Mouse (Mus musculus) midbrain, postnatal 0 days (tissue): ENCODE data around the gene Cant1. TPM values are rescaled to one million over a fixed set of nuclear protein-coding genes. Genes with fewer than 3 reads are reported as not detected.
A peak's percentile ranks its signal among the peaks of the same experiment; 100 is the strongest.

Experiments used
- ATAC-seq: fragments of 200-750 bp; cut with Nextera tagmentation; 2 replicates; pipeline ENCODE4 v1.8.0; 2017; ENCODE audit warnings: moderate number of reproducible peaks, mild to moderate bottlenecking, moderate TSS enrichment, moderate library complexity; ENCODE audit not compliant: low FRiP score
- DNase-seq: peaks from one replicate; pipeline ENCODE4 v3.0.0-alpha.2; 2015; ENCODE audit warnings: low spot score
- H3K27ac ChIP-seq: fragments of 300-500 bp; sonication (generic); 2 replicates; pipeline ENCODE4 v1.5.1; 2014; ENCODE audit warnings: low read depth, mild to moderate bottlenecking, low read length, mixed read lengths
- H3K27me3 ChIP-seq: fragments of 300-500 bp; sonication (generic); 2 replicates; pipeline ENCODE4 v1.6.1; 2014; ENCODE audit warnings: low read length, control low read depth, mixed read lengths; ENCODE audit not compliant: insufficient read depth
- H3K36me3 ChIP-seq: fragments of 300-500 bp; sonication (generic); 2 replicates; pipeline ENCODE4 v1.6.1; 2014; ENCODE audit warnings: low read length, control low read depth, mixed read lengths; ENCODE audit not compliant: insufficient read depth
- H3K4me1 ChIP-seq: fragments of 300-500 bp; sonication (generic); 2 replicates; pipeline ENCODE4 v1.6.1; 2014; ENCODE audit warnings: mild to moderate bottlenecking, control low read depth, antibody characterized with exemption, low read length, mixed read lengths; ENCODE audit not compliant: insufficient read depth
- H3K4me2 ChIP-seq: fragments of 300-500 bp; sonication (generic); 2 replicates; pipeline ENCODE4 v1.6.1; 2014; ENCODE audit warnings: low read depth, mild to moderate bottlenecking, low read length, mixed read lengths; ENCODE audit not compliant: poor library complexity, severe bottlenecking
- H3K4me3 ChIP-seq: fragments of 300-500 bp; sonication (generic); 2 replicates; pipeline ENCODE4 v1.5.1; 2014; ENCODE audit warnings: low read depth, mild to moderate bottlenecking, low read length, moderate library complexity
- H3K9ac ChIP-seq: fragments of 300-500 bp; sonication (generic); replicated peaks from 2 replicates; pipeline ENCODE4 v1.6.1; 2014; ENCODE audit warnings: mild to moderate bottlenecking, low read length, moderate library complexity, mixed read lengths; ENCODE audit not compliant: poor library complexity, severe bottlenecking
- H3K9me3 ChIP-seq: fragments of 300-500 bp; sonication (generic); 2 replicates; pipeline ENCODE4 v1.6.1; 2016; ENCODE audit warnings: low read length, control low read depth
- CTCF ChIP-seq: IDR thresholded peaks from 2 replicates; pipeline ENCODE4 v1.5.1; 2016; ENCODE audit warnings: antibody characterized with exemption, mild to moderate bottlenecking
- WGBS: fragments of 180-500 bp; shearing (Covaris S2); extraction: QIAGEN DNeasy Blood & Tissue Kit; methylation state at CpG from one replicate; pipeline ENCODE4 v1.1.7; 2014; 5-methylcytosine and 5-hydroxymethylcytosine counted together
- polyA plus RNA-seq: library from polyadenylated mRNA; unstranded; fragments of >200 nt; fragmentation: Nextera tagmentation; extraction: Ambion mirVana; gene quantifications from 2 replicates; pipeline ENCODE4 v1.2.1, GENCODE M21; 2015
- total RNA-seq: library from RNA; depleted of rRNA; stranded (reverse); fragments of >200 nt; gene quantifications from 2 replicates; pipeline ENCODE4 v1.2.3, GENCODE M21; 2014

Cant1 gene
- total and polyA plus RNA-seq, 2 experiments from 2014 or later: 30.0 to 51.5 TPM

DNA sequence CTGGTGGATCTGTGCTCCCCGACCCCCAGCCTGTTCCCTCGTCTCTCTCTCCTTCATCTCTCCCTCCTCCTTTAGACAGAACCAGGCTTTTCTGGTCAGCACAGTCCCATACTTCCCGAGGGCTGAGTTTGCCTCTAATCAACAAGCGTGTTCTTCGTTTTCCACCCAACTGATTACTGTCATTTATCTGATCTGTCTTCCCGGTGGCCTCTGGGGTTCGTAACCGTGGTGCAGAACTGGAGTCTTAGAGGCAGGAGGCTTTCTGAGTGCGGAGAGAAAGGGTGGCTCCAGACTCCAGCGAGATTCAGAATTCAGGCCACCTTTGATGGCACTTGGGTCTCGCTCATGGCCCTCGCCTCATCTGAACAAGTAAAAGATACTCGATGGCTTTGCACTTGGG, 15.2 kb upstream of the Cant1 start:
- WGBS: 63% methylated on average over 13 of the region's 13 CpGs

DNA sequence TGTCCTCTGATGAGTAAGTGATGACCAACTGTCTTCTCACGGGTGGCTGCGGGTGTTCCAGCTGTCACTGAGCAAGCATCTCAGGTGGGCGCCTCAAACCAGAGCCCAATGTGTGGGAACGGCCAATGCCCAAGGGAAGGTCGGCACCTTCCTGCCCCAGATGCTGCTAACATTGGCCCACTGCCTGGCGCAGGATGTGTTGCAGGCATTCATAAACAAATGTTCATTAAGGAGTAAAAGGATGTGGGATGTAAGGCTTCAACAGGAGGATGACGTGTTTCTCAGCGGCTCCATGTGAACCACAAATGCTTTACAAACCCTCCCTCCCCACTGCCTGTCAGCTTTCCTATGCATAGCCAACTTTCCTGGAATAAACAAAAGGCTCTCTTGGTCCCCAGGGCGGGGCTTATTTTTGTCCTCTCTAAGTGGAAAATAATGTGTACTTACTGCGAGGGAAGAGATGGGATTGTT, 14.5 kb upstream of the Cant1 start:
- H3K4me1 ChIP-seq: 0 out of 2 replicates have a peak, but pooled peaks cover 4% of the 10 kb centered on the region
- H3K36me3 ChIP-seq: no peaks in the 10 kb centered on the region
- no peaks in the 10 kb centered on the region for H3K9me3 ChIP-seq
- no peak for TF ChIP-seq CTCF
- no peaks in the 10 kb centered on the region for H3K27me3 ChIP-seq
- H3K4me3 ChIP-seq: peak overlapping the region; percentile 9; the same call in 1 of the 2 replicates
- DNase-seq: peak; percentile 37
- H3K27ac ChIP-seq: no peak overlapping the region
- no peak overlapping the region for H3K4me2 ChIP-seq
- WGBS: 62% methylated on average over 10 of the region's 10 CpGs
- no peak overlapping the region for H3K9ac ChIP-seq
- no peak for ATAC-seq

More for the DNA sequence above, 15.2 kb upstream of the Cant1 start:
- no peaks in the 10 kb centered on the region for H3K9me3 ChIP-seq
- DNase-seq (no peak), ATAC-seq (no peak)
- no peak for TF ChIP-seq CTCF
- no peak overlapping the region for H3K9ac ChIP-seq
- no peaks in the 10 kb centered on the region for H3K36me3 ChIP-seq
- peaks cover 3% of the 10 kb centered on the region; the same call in 1 of the 2 replicates for H3K4me1 ChIP-seq
- H3K4me2 ChIP-seq: no peak overlapping the region
- H3K27ac ChIP-seq: no peak overlapping the region
- peak overlapping the region; percentile 9; the same call in 1 of the 2 replicates for H3K4me3 ChIP-seq
- H3K27me3 ChIP-seq: no peaks in the 10 kb centered on the region

DNA sequence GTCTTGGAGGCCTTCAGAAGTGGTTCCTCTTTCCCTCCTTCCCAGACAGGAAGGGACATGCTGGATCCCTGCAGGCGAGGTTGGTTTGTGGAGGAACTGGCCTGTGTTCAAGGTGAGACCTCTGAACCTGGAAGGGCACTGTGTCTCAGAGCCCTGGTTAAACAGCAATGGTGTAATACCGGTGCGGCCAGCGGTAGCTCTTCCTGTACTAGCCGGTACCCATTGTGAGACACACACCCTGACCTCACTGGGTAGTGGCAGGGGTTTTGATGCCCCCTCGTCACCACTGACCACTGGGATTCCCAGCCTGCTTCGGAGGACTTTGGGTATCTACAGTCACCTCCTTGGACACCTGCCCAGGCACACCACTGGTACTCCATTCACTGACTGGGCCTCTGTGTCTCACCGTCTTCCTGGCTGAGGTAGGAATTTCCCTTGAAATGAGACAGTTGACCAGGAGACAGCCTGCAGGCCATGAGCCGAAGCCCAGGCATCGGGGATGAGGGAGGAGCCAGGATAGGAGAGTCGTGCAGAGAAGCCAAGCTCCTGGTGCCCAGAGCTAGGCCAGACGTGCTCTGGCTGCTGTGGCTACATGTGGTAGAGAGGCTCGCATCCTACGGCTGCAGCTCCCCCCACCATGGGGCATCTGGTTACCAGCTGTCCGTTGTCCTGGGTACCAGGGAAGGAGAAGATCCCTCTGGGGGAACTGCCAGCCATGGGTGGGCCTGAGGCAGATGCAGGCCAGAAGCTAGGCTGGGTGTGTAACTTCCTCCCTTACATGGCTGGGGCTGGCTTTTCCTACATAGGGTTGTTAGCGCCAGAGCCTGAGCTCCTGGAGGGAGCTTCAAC, 12.4 kb upstream of the Cant1 start:
- no peak overlapping the region for H3K27ac ChIP-seq
- no peak overlapping the region for H3K4me2 ChIP-seq
- no peaks in the 10 kb centered on the region for H3K9me3 ChIP-seq
- no peak for TF ChIP-seq CTCF
- H3K36me3 ChIP-seq: no peaks in the 10 kb centered on the region
- no peaks in the 10 kb centered on the region for H3K27me3 ChIP-seq
- peaks cover 10% of the 10 kb centered on the region for H3K4me1 ChIP-seq
- ATAC-seq (no peak), DNase-seq (no peak)
- no peak overlapping the region for H3K4me3 ChIP-seq
- 78% methylated on average over 16 of the region's 16 CpGs for WGBS
- no peak overlapping the region for H3K9ac ChIP-seq

DNA sequence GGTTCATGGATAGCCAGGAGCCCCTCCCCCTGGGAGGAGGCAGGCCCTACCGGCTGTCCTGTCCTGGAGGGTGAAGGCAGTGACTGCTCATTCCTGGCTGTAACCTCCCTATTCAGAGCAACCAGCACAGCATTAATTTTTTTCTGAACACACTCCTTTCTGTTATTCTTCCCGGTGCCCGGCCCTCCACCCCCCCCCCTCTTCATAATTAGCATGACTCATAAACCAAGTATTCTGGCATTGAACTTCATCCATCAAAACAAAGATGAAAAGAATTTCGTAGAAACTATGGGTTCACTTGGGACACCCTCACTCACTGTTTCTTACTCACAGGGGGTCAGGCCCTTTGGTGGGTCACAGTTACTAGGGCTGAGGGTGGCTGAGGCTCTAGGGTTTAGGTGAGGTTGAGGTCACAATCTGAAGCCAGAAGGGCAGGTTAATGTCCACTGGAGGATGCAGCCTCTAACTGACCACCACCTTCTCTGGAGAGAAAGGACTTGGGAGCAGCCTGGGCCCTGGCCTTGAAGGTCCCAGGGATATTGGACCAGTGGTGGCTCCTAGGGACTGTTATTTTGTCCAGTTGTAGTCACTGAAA, 11.5 kb upstream of the Cant1 start:
- Histone ChIP-seq H3K4me2 (0 out of 2 replicates have a peak overlapping the region, but pooled peaks have one; percentile 7), H3K9ac (no peak overlapping the region; the same call in 1 of the 2 replicates), H3K27ac (no peak overlapping the region), H3K36me3 (no peaks in the 10 kb centered on the region), H3K27me3 (no peaks in the 10 kb centered on the region), H3K9me3 (no peaks in the 10 kb centered on the region), H3K4me3 (no peak overlapping the region), H3K4me1 (peaks cover 10% of the 10 kb centered on the region)
- TF ChIP-seq CTCF: no peak
- 57% methylated on average over 4 of the region's 4 CpGs for WGBS
- DNase-seq (no peak), ATAC-seq (no peak)

DNA sequence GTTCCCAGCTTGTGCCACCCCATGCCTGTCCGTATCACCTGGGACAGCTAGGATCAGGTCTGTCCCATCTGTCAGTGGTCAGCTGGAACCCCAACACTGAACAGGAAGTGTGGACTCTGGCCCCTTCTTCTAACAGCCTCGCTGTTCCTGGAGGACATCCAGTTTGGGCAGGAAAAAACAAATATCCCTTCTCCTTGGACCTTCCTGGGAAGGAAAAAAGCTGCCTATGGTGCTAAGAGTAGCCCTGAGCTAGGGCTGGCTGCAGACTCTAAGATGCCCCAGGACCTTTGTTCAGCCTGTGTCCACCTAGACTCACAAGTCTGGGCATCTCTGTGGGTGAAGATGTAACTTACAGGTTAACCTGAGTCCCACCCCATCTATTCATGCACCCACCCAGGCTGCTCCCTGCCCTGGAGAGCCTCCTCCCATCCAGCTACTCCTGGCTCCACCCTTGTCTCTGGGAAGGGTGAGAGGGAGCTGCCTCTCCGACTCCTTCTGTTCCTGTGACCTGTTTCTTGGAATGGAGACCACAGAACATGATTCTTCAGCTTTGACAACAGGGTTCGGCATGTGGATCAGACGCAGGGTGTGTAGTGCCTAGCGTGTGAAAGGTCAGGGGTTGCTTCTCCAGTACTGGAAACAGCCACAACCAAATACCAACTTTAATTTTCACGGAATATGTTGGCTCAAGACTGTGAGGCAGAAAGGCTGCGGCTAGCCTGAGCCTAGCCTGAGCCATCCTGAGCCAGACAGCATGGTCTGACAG, 10.2 kb upstream of the Cant1 start:
- Histone ChIP-seq H3K9me3 (no peaks in the 10 kb centered on the region), H3K36me3 (no peaks in the 10 kb centered on the region), H3K27ac (no peak overlapping the region), H3K9ac (no peak overlapping the region), H3K4me3 (peak overlapping the region; percentile 26), H3K4me2 (peak overlapping the region; percentile 42), H3K4me1 (peaks cover 10% of the 10 kb centered on the region), H3K27me3 (no peaks in the 10 kb centered on the region)
- DNase-seq (no peak), ATAC-seq (no peak)
- 62% methylated on average over 8 of the region's 8 CpGs for WGBS
- no peak for TF ChIP-seq CTCF
